In genomic region chr10:91101936-91102335, GRCm38 (mm10) we compare ENCODE assay signal across 22 mouse cellular contexts. TPM values are rescaled to one million over a fixed set of nuclear protein-coding genes. Genes with fewer than 3 reads are reported as not detected.
DNase-seq lines count a peak whose midpoint lies in the region; ATAC-seq and TF ChIP-seq lines count a peak whose summit lies in the region.
"Had no signal": no experiment of that assay in that cellular context is flagged by ENCODE, and none has a peak within 500 bp of the region (broad histone marks: within the 10 kb centered on the region; RNA-seq: fewer than 3 reads in every experiment).

No protein-coding gene starts in this region.

- no peak for TF ChIP-seq CTCF in testis, adult 2 months (IDR thresholded peaks at IDR 0.05; ENCODE audit: control insufficient read depth, insufficient read depth, insufficient replicate concordance, low read depth, low read length)

- no peak overlapping the region for H3K4me2 ChIP-seq in embryonic facial prominence, embryonic 11.5 days (ENCODE audit: low read depth, low read length)
- no peak overlapping the region for H3K4me2 ChIP-seq in heart, embryonic 12.5 days

- 91% methylated on average over 25 of the region's 25 CpGs for WGBS in embryonic facial prominence, embryonic 11.5 days
- WGBS in embryonic facial prominence, embryonic 10.5 days, result 89% methylated on average over 25 of the region's 25 CpGs
- WGBS in heart, embryonic 10.5 days, result 92% methylated on average over 25 of the region's 25 CpGs
- 93% methylated on average over 25 of the region's 25 CpGs for WGBS in heart, embryonic 12.5 days

- H3K27ac ChIP-seq in embryonic facial prominence, embryonic 11.5 days (replicated peaks; ENCODE audit: low read depth, low read length), result no peak overlapping the region
- H3K27ac ChIP-seq in embryonic facial prominence, embryonic 10.5 days (replicated peaks), result no peak overlapping the region
- no peak overlapping the region for H3K27ac ChIP-seq in heart, embryonic 10.5 days
- H3K27ac ChIP-seq in heart, embryonic 12.5 days (ENCODE audit: poor library complexity, severe bottlenecking), result no peak overlapping the region
- no peak overlapping the region for H3K27ac ChIP-seq in testis, adult 2 months (ENCODE audit: control insufficient read depth, insufficient read depth, low read depth, low read length)

- no peak for TF ChIP-seq POLR2A in testis, adult 2 months (IDR thresholded peaks at IDR 0.05; ENCODE audit: control insufficient read depth, low read depth, low read length)

- H3K9ac ChIP-seq in embryonic facial prominence, embryonic 11.5 days (replicated peaks; ENCODE audit: low read length), result no peak overlapping the region
- H3K9ac ChIP-seq in heart, embryonic 12.5 days, result no peak overlapping the region

- peak; percentile 21 for DNase-seq in embryonic facial prominence, embryonic 11.5 days (ENCODE audit: low spot score)
- DNase-seq in embryonic facial prominence, embryonic 10.5 days (ENCODE audit: low spot score), result no peak
- DNase-seq in heart, adult 11 months, result peak; percentile 66
- DNase-seq in heart, adult 18-20 months, result no peak
- DNase-seq in heart, embryonic 10.5 days (ENCODE audit: low spot score), result peak; percentile 75
- DNase-seq in testis, postnatal 10 days (ENCODE audit: low spot score), result no peak
- DNase-seq: adrenal gland, adult 2 months; adrenal gland, adult 8-10 months; adrenal gland, postnatal 10 days; adrenal gland, postnatal 14 days; adrenal gland, postnatal 25 days; adrenal gland, postnatal 36 days; B cell, adult 2 months; cerebellum, adult 11 months; cerebellum, adult 11-12 months had no signal

- H3K36me3 ChIP-seq in embryonic facial prominence, embryonic 11.5 days (replicated peaks; ENCODE audit: control insufficient read depth, insufficient read depth, low read depth, low read length), result no peaks in the 10 kb centered on the region
- H3K36me3 ChIP-seq in embryonic facial prominence, embryonic 10.5 days (replicated peaks), result peaks cover 21% of the 10 kb centered on the region
- H3K36me3 ChIP-seq in heart, embryonic 10.5 days, result peaks cover 23% of the 10 kb centered on the region
- H3K36me3 ChIP-seq in heart, embryonic 12.5 days, result peaks cover 29% of the 10 kb centered on the region
- H3K36me3 ChIP-seq in testis, adult 2 months (ENCODE audit: control insufficient read depth, insufficient read depth, low read length), result no peaks in the 10 kb centered on the region

- no peaks in the 10 kb centered on the region for H3K4me1 ChIP-seq in embryonic facial prominence, embryonic 11.5 days (ENCODE audit: control insufficient read depth, insufficient read depth, low read length)
- H3K4me1 ChIP-seq in embryonic facial prominence, embryonic 10.5 days, result no peaks in the 10 kb centered on the region
- no peaks in the 10 kb centered on the region for H3K4me1 ChIP-seq in heart, embryonic 10.5 days
- no peaks in the 10 kb centered on the region for H3K4me1 ChIP-seq in heart, embryonic 12.5 days (replicated peaks)
- peaks cover 2% of the 10 kb centered on the region; the same call in 1 of the 2 replicates for H3K4me1 ChIP-seq in testis, adult 2 months (ENCODE audit: control insufficient read depth, insufficient read depth, low read length)

- no peaks in the 10 kb centered on the region for H3K27me3 ChIP-seq in embryonic facial prominence, embryonic 11.5 days (ENCODE audit: control insufficient read depth, insufficient read depth, low read length)
- no peaks in the 10 kb centered on the region for H3K27me3 ChIP-seq in embryonic facial prominence, embryonic 10.5 days (replicated peaks; ENCODE audit: low read depth, poor library complexity, severe bottlenecking)
- no peaks in the 10 kb centered on the region for H3K27me3 ChIP-seq in heart, embryonic 10.5 days (ENCODE audit: insufficient read depth, poor library complexity, severe bottlenecking)
- no peaks in the 10 kb centered on the region for H3K27me3 ChIP-seq in heart, embryonic 12.5 days (replicated peaks)
- no peaks in the 10 kb centered on the region for H3K27me3 ChIP-seq in testis, adult 2 months (ENCODE audit: control insufficient read depth, insufficient read depth, low read length)
- H3K27me3 ChIP-seq: CH12.LX, Patski had no signal

- no peak overlapping the region for H3K4me3 ChIP-seq in embryonic facial prominence, embryonic 11.5 days (ENCODE audit: low read depth, low read length)
- H3K4me3 ChIP-seq in embryonic facial prominence, embryonic 10.5 days, result no peak overlapping the region
- no peak overlapping the region for H3K4me3 ChIP-seq in heart, embryonic 10.5 days
- no peak overlapping the region for H3K4me3 ChIP-seq in heart, embryonic 12.5 days
- peak overlapping the region; percentile 65 for H3K4me3 ChIP-seq in testis, adult 2 months (ENCODE audit: control insufficient read depth, low read depth, low read length)

- ATAC-seq in embryonic facial prominence, embryonic 11.5 days (replicated peaks; ENCODE audit: insufficient number of reproducible peaks, low FRiP score, low TSS enrichment, low read depth), result no peak
- ATAC-seq in heart, embryonic 12.5 days (ENCODE audit: insufficient number of reproducible peaks, low FRiP score), result no peak
- ATAC-seq: activated CD4-positive, CD25-positive, alpha-beta regulatory T cell, adult 4 months; CD4-positive, CD25-positive, alpha-beta regulatory T cell, adult 4 months; Patski had no signal

- no peaks in the 10 kb centered on the region for H3K9me3 ChIP-seq in embryonic facial prominence, embryonic 11.5 days (replicated peaks; ENCODE audit: control insufficient read depth, low read length)
- no peaks in the 10 kb centered on the region for H3K9me3 ChIP-seq in embryonic facial prominence, embryonic 10.5 days
- H3K9me3 ChIP-seq in heart, embryonic 10.5 days, result no peaks in the 10 kb centered on the region
- no peaks in the 10 kb centered on the region for H3K9me3 ChIP-seq in heart, embryonic 12.5 days (replicated peaks)
- H3K9me3 ChIP-seq: G1E had no signal

RNA-seq across cellular contexts. Expression of gene Ikbip, which starts 19.2 kb away (rescaled TPM):
- 29.4 and 31.1 TPM in 2 replicates for polyA plus RNA-seq in embryonic facial prominence, embryonic 11.5 days (2014; fragmentation: Nextera tagmentation; extraction: Ambion mirVana)
- 21.0 and 22.9 TPM in 2 replicates for polyA plus RNA-seq in embryonic facial prominence, embryonic 10.5 days (2016; fragmentation: Nextera tagmentation; extraction: Ambion mirVana)
- total RNA-seq in heart, adult 18-20 months (2021), result 10 to 100 TPM; 18.4 to 20.9 TPM
- 39.1 and 39.2 TPM in 2 replicates for polyA plus RNA-seq in heart, embryonic 10.5 days (2016; fragmentation: Nextera tagmentation; extraction: Ambion mirVana)
- 46.7 and 49.6 TPM in 2 replicates for polyA plus RNA-seq in heart, embryonic 12.5 days (2016; fragmentation: Nextera tagmentation; extraction: Ambion mirVana)
- 1.2 and 1.5 TPM in 2 replicates for polyA plus RNA-seq in testis, adult 2 months (2012; rRNA removed)

RNA-seq across cellular contexts. Expression of gene Apaf1, which starts 19.4 kb away (rescaled TPM):
- 26.2 and 32.1 TPM in 2 replicates for polyA plus RNA-seq in embryonic facial prominence, embryonic 11.5 days (2014; fragmentation: Nextera tagmentation; extraction: Ambion mirVana)
- polyA plus RNA-seq in embryonic facial prominence, embryonic 10.5 days (2016; fragmentation: Nextera tagmentation; extraction: Ambion mirVana), result 22.9 and 26.8 TPM in 2 replicates
- 1 to 10 TPM; 5.6 to 6.5 TPM for total RNA-seq in heart, adult 18-20 months (2021)
- 17.7 and 17.8 TPM in 2 replicates for polyA plus RNA-seq in heart, embryonic 10.5 days (2016; fragmentation: Nextera tagmentation; extraction: Ambion mirVana)
- polyA plus RNA-seq in heart, embryonic 12.5 days (2016; fragmentation: Nextera tagmentation; extraction: Ambion mirVana), result 22.0 and 23.1 TPM in 2 replicates
- polyA plus RNA-seq in testis, adult 2 months (2012; rRNA removed), result 1.7 and 1.9 TPM in 2 replicates

RNA-seq across cellular contexts. Expression of gene Slc25a3, which starts 21.9 kb away (rescaled TPM):
- polyA plus RNA-seq in embryonic facial prominence, embryonic 11.5 days (2014; fragmentation: Nextera tagmentation; extraction: Ambion mirVana), result 421 and 443 TPM in 2 replicates
- 397 and 400 TPM in 2 replicates for polyA plus RNA-seq in embryonic facial prominence, embryonic 10.5 days (2016; fragmentation: Nextera tagmentation; extraction: Ambion mirVana)
- total RNA-seq in heart, adult 18-20 months (2021), result 1,000 to 10,000 TPM; 2,644 to 2,919 TPM
- polyA plus RNA-seq in heart, embryonic 10.5 days (2016; fragmentation: Nextera tagmentation; extraction: Ambion mirVana), result 602 and 803 TPM in 2 replicates
- 782 and 785 TPM in 2 replicates for polyA plus RNA-seq in heart, embryonic 12.5 days (2016; fragmentation: Nextera tagmentation; extraction: Ambion mirVana)
- polyA plus RNA-seq in testis, adult 2 months (2012; rRNA removed), result 147 and 151 TPM in 2 replicates

Comparison
In these comparisons a context has a peak if more than half of its experiments do, and no peak if none do; other contexts are left out.
1. DNase-seq: peak in embryonic facial prominence, embryonic 11.5 days (single experiment), heart, adult 11 months (single experiment) and heart, embryonic 10.5 days (single experiment); none in embryonic facial prominence, embryonic 10.5 days (single experiment), heart, adult 18-20 months (0 of 2) and testis, postnatal 10 days (single experiment).